Mouse (Mus musculus): ENCODE data around the gene Med24.

- TF ChIP-seq GATA1 (IDR thresholded peaks at IDR 0.05; ENCODE audit: borderline replicate concordance, low read length) (no peak), FLI1 (IDR thresholded peaks at IDR 0.05; ENCODE audit: low read length) (no peak)
Measured at GRCm38 (mm10) chr11:98772667-98773171, 43.5 kb upstream of the Med24 start.

Measured in megakaryocyte, embryonic 14.5 days (primary cell).